Mouse (Mus musculus): ENCODE measurements around the gene Pllp. TPM values are rescaled to one million over a fixed set of nuclear protein-coding genes. Genes with fewer than 3 reads are reported as not detected.
A peak's percentile ranks its signal among the peaks of the same experiment; 100 is the strongest.

The Pllp gene
- polyA plus RNA-seq, 1 experiment, result 242 TPM

DNA sequence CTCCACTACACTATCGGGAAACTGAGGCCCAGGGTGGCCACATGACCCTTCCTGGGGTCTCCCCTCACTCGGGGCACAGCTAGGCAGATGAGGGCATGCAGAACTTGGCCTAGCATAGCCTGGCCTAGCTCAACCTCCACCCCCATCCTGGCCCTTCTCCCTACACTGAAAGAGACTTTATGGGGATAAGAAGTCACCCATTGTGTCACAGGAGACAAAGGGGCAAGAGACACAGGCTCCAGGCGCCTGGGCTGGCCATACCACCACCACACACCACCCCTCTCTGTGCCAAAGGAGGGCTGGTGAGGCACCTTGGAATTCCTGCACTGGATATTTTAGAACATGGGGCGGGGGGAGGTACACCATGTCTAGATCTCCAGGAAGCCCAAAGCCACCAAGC lies 11.8 kb downstream of the Pllp start:
- H3K4me1 ChIP-seq (ENCODE audit: control insufficient read depth, insufficient read depth, low read length), result no peaks in the 10 kb centered on the region
- 72% methylated on average over 4 of the region's 4 CpGs for WGBS
- no peaks in the 10 kb centered on the region for H3K27me3 ChIP-seq (ENCODE audit: control insufficient read depth, insufficient read depth, low read length)
- no peak for TF ChIP-seq POLR2A (IDR thresholded peaks at IDR 0.05; ENCODE audit: borderline replicate concordance, insufficient read depth, low read length)
- TF ChIP-seq CTCF (IDR thresholded peaks at IDR 0.05; ENCODE audit: borderline replicate concordance, insufficient read depth, low read depth, low read length), result no peak
- peak overlapping the region; percentile 50; the same call in 1 of the 2 replicates for H3K27ac ChIP-seq (ENCODE audit: insufficient read depth, low read length)
- no peak for DNase-seq
- no peak overlapping the region for H3K4me3 ChIP-seq (replicated peaks; ENCODE audit: insufficient read depth, low read depth, low read length)

DNA sequence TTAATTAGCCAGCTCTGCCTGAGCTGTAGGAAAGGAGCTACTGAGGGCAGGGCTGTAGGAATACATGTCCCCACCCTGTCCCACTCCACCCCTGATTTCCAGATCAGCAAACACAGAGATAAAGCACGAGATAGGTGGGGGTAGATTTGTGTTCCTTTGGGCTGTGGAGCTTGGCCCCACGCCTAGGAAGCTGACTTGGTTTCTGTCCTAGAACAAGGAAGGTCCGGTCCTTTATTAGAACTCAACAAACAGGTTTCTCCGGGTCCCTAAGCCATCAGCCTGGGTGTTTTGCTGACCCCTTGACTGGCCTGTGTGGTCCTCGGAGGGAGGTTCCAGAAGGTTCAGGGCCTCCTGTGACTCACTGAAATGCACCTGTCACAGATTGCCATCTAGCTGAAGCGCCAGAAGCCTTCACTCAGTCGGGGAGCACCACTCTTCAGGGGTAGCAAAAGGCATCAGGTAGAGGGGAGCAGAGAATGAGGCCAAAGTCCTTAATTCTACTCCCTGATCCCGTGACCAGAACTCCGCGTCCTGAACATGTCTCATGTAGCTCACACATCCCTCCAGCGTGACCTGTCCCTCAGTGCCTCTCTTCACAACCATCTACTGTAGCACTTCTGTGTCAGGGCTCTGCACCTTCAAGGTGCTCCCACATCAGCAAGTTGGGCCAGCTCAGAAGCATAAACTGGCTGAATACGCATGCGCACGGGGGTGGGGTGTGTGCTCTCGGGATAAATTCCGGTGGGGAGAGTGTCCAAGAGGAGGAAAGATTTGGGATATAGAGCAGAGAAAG lies 13.2 kb downstream of the Pllp start:
- Histone ChIP-seq H3K27me3 (ENCODE audit: control insufficient read depth, insufficient read depth, low read length) (no peaks in the 10 kb centered on the region), H3K4me1 (ENCODE audit: control insufficient read depth, insufficient read depth, low read length) (no peaks in the 10 kb centered on the region), H3K27ac (ENCODE audit: insufficient read depth, low read length) (peak overlapping the region; percentile 62; the same call in 1 of the 2 replicates), H3K4me3 (replicated peaks; ENCODE audit: insufficient read depth, low read depth, low read length) (no peak overlapping the region)
- DNase-seq, result no peak
- 76% methylated on average over 16 of the region's 16 CpGs for WGBS
- TF ChIP-seq POLR2A (IDR thresholded peaks at IDR 0.05; ENCODE audit: borderline replicate concordance, insufficient read depth, low read length) (no peak), CTCF (IDR thresholded peaks at IDR 0.05; ENCODE audit: borderline replicate concordance, insufficient read depth, low read depth, low read length) (no peak)

DNA sequence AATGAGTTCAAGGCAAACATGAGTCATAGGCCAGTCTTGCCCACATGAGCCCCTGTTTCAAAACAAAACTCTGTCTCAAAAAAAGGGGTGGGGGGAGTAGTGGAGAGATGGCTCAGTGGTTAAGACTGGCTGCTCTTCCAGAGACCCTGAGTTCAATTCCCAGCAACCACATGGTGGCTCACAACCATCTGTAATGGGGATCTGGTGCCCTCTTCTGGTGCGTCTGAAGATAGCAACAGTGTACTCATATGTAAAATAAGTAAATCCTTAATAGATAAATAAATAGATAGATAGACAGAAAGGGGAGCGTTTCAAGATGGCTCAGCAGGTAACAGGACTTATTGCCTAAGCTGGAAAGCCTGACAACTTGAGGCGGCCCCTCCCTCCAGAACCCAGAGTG lies 15.7 kb downstream of the Pllp start:
- WGBS, result 85% methylated on average over 3 of the region's 3 CpGs
- no peak overlapping the region for H3K27ac ChIP-seq (ENCODE audit: insufficient read depth, low read length)
- TF ChIP-seq POLR2A (IDR thresholded peaks at IDR 0.05; ENCODE audit: borderline replicate concordance, insufficient read depth, low read length) (no peak), CTCF (IDR thresholded peaks at IDR 0.05; ENCODE audit: borderline replicate concordance, insufficient read depth, low read depth, low read length) (no peak)
- no peaks in the 10 kb centered on the region for H3K4me1 ChIP-seq (ENCODE audit: control insufficient read depth, insufficient read depth, low read length)
- no peak for DNase-seq
- no peak overlapping the region for H3K4me3 ChIP-seq (replicated peaks; ENCODE audit: insufficient read depth, low read depth, low read length)
- H3K27me3 ChIP-seq (ENCODE audit: control insufficient read depth, insufficient read depth, low read length), result no peaks in the 10 kb centered on the region

DNA sequence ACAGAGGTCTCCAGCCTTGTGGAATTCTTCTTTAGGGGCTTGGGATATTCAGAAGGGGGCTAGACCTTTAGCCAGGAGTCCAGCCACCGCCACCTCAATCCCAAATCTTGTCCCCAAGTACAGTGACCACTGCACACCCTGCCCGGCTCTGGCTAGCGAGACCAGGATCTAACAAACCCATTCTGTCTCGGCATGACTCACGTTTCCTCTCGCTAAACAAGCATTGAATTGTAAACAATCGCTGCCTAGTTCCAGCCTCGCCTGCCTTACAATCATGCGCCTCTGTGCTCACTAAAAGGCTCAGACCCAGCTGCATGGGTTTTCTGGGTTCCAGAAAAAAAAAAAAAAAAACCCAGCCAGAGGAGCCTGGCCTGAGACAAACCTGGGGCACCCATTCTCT lies 17.5 kb downstream of the Pllp start:
- H3K4me3 ChIP-seq (replicated peaks; ENCODE audit: insufficient read depth, low read depth, low read length), result no peak overlapping the region
- H3K27ac ChIP-seq (ENCODE audit: insufficient read depth, low read length), result peak overlapping the region; percentile 84; the same call in 1 of the 2 replicates
- no peak for DNase-seq
- no peaks in the 10 kb centered on the region for H3K4me1 ChIP-seq (ENCODE audit: control insufficient read depth, insufficient read depth, low read length)
- no peaks in the 10 kb centered on the region for H3K27me3 ChIP-seq (ENCODE audit: control insufficient read depth, insufficient read depth, low read length)
- TF ChIP-seq CTCF (IDR thresholded peaks at IDR 0.05; ENCODE audit: borderline replicate concordance, insufficient read depth, low read depth, low read length) (no peak), POLR2A (IDR thresholded peaks at IDR 0.05; ENCODE audit: borderline replicate concordance, insufficient read depth, low read length) (no peak)
- 50% methylated on average over 9 of the region's 9 CpGs for WGBS

DNA sequence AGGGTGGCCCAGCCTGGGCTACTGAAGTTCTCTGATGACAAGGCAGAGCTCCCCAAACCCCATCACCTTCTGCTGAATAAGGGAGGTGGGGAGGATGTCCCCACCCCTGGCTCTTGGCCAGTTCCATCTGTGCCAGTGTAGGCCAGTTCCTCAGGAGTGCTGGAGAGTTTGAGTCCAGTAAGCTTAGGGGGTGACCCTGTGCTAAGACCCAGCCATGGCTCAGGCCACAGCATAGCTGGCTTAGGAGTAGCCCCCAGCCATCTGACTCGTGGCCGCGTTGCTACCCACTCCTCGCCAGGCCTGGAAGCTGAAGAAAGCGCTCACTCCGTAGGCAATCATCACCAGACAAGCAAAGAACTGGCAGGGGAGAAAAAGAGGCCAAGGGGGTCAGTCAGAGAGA lies 20.2 kb downstream of the Pllp start:
- H3K4me1 ChIP-seq (ENCODE audit: control insufficient read depth, insufficient read depth, low read length), result no peaks in the 10 kb centered on the region
- H3K4me3 ChIP-seq (replicated peaks; ENCODE audit: insufficient read depth, low read depth, low read length), result no peak overlapping the region
- no peak for TF ChIP-seq POLR2A (IDR thresholded peaks at IDR 0.05; ENCODE audit: borderline replicate concordance, insufficient read depth, low read length)
- TF ChIP-seq CTCF (IDR thresholded peaks at IDR 0.05; ENCODE audit: borderline replicate concordance, insufficient read depth, low read depth, low read length), result no peak
- no peaks in the 10 kb centered on the region for H3K27me3 ChIP-seq (ENCODE audit: control insufficient read depth, insufficient read depth, low read length)
- no peak overlapping the region for H3K27ac ChIP-seq (ENCODE audit: insufficient read depth, low read length)
- DNase-seq, result no peak
- WGBS, result 42% methylated on average over 6 of the region's 6 CpGs

DNA sequence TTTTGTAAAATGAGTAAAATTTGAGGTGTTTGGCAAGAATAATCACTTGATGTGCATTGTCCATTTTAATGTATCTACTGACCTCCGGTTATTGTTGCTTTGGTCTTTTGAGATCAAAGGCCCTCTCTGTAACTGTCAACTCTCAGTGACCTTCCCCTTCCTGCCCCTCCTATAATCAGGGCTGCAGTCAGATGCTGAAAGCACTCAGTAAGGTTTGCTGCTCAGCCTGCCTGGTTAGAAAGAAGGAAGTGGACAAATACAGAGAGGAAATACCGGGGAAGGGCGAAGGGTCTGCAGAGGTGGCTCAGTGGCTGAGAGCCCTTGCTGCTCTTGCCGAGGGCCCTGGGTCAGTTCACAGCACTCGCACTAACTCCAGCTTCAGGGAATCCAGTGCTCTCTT lies 21.7 kb downstream of the Pllp start:
- WGBS, result 89% methylated on average over 5 of the region's 5 CpGs
- no peaks in the 10 kb centered on the region for H3K27me3 ChIP-seq (ENCODE audit: control insufficient read depth, insufficient read depth, low read length)
- no peaks in the 10 kb centered on the region for H3K4me1 ChIP-seq (ENCODE audit: control insufficient read depth, insufficient read depth, low read length)
- no peak for DNase-seq
- no peak overlapping the region for H3K4me3 ChIP-seq (replicated peaks; ENCODE audit: insufficient read depth, low read depth, low read length)
- H3K27ac ChIP-seq (ENCODE audit: insufficient read depth, low read length), result no peak overlapping the region
- TF ChIP-seq POLR2A (IDR thresholded peaks at IDR 0.05; ENCODE audit: borderline replicate concordance, insufficient read depth, low read length) (no peak), CTCF (IDR thresholded peaks at IDR 0.05; ENCODE audit: borderline replicate concordance, insufficient read depth, low read depth, low read length) (no peak)

DNA sequence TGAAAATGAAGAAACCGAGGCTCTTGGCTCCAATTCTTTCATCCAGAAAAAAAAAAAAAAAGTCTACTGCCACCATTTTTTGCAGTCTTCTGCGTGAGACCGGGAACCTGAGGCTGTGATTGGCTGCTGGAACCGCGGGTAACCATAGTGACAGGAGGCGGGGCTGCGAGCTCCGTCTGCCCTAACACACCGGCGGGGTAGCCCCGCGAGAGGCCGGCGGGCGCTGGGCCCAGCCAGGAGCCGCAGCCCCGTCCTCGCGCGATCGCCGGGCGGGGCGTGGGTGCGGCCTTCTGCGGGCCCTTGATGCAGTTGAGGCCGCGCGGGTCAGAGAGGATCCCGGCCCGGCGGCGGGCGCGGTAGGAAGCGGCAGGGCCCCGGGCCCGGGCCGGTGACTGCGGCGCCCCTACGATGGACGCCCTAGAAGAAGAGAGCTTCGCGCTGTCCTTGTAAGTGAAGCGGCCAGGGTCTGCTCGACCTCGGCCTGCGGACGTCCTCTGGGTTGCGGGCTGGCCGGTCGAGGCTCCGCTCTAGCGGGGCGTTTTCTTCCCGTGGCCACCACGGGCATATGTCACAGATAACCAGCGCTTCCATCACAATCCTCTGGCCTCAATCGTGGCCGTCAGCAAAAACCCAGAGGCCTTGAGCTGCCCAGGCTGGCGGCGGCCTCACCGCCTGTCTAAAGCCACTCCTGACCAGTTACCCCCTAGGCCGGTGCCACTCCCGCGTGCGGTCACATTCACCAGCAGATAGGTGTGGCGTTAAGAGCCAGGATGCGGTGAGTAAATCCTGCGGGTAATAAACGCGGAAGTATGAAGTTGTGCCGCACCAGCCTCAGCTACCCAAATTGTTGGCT lies 29.4 kb downstream of the Pllp start, which contains the start of gene Arl2bp:
Gene Arl2bp (plus strand): TSS at position 145 of the 853 bp plus-strand sequence.
- peak within 1 kb of the TSS; percentile 66 for H3K4me3 ChIP-seq (replicated peaks; ENCODE audit: insufficient read depth, low read depth, low read length)
- no peaks in the 10 kb centered on the region; the same call in 1 of the 2 replicates for H3K4me1 ChIP-seq (ENCODE audit: control insufficient read depth, insufficient read depth, low read length)
- peak within 1 kb of the TSS; percentile 70 for H3K27ac ChIP-seq (ENCODE audit: insufficient read depth, low read length)
- peak; percentile 94 to 95 for DNase-seq
- TF ChIP-seq POLR2A (IDR thresholded peaks at IDR 0.05; ENCODE audit: borderline replicate concordance, insufficient read depth, low read length) (peak; percentile 43; the same call in 1 of the 2 replicates), CTCF (IDR thresholded peaks at IDR 0.05; ENCODE audit: borderline replicate concordance, insufficient read depth, low read depth, low read length) (no peak)
- WGBS, result under 1% methylated on average over 74 of the region's 74 CpGs
- H3K27me3 ChIP-seq (ENCODE audit: control insufficient read depth, insufficient read depth, low read length), result no peaks in the 10 kb centered on the region
